Mouse (Mus musculus): ENCODE results near the gene Tomm34. TPM values are rescaled to one million over a fixed set of nuclear protein-coding genes. Genes with fewer than 3 reads are reported as not detected.

The Tomm34 gene
- polyA plus RNA-seq (2015; fragmentation: Nextera tagmentation; extraction: Ambion mirVana): 52.5 and 55.5 TPM in 2 replicates

DNA sequence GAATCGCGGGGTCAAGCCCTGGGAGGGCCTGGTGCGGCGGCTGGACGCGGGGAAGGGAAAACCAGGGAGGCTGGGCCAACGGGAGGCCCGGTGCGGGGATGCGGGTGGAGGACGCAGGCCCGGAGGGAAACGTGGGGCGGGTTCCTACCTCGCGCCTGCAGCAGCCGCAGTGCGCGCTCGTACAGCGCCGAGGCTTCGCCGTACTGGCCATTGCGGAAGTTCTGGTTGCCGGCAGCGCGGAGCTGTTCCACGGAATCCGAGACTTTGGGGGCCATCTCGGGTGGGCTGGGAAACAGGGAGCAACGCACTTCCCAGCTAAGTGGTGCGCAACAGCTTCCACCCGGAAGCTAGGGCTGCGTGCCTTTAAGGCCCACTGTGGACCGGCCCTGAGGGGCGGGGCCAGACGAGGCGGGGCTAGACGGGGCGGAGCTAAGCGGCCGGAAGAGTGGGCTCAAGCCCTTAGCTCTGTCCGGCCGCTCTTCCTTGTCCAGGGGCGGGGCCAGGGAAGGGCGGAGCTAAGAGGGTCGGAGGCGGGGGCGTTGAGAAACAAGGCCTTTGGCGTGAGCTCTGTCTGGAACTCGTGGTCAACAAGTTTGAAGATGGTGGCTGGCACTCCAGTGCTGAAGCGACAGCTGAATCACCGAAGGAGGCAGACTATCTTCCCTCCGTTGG is at the start of gene Tomm34:
Gene Tomm34, minus strand, starts transcription at position 405 of the 672 bp plus-strand sequence.
- Histone ChIP-seq H3K4me1 (peaks cover 38% of the 10 kb centered on the region), H3K4me2 (replicated peaks) (peak within 1 kb of the TSS; percentile 59), H3K27me3 (no peaks in the 10 kb centered on the region), H3K27ac (replicated peaks) (peak within 1 kb of the TSS; percentile 82), H3K4me3 (peak within 1 kb of the TSS; percentile 82), H3K9me3 (no peaks in the 10 kb centered on the region), H3K9ac (replicated peaks) (peak within 1 kb of the TSS; percentile 84), H3K36me3 (peaks cover 3% of the 10 kb centered on the region; the same call in 1 of the 2 replicates)
- ATAC-seq (replicated peaks): peak; percentile 96
- WGBS: under 1% methylated on average over 55 of the region's 55 CpGs

DNA sequence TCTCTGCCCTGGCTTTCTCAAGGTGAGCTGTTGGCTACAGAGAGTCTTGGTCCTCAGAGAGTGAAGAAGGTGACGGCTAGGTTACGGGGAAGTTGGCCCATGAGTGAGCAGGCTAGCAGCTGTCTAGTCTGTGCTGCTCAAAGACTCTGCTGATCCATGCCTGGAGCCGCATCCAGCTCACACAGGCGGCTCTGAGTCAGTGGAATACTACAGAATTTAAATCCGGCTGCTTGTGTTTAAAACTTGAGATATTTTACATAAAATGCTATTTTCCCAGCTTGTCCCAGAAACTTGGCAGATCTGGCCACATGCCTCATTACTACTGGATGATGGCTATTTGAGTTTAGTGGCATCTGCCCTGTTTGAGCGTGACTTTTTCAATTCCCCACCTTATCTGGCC is 48.5 kb upstream of the Tomm34 start:
- 90% methylated on average over 6 of the region's 6 CpGs for WGBS
- no peak overlapping the region for H3K4me3 ChIP-seq
- H3K4me1 ChIP-seq: no peaks in the 10 kb centered on the region
- H3K9ac ChIP-seq (replicated peaks): no peak overlapping the region
- H3K27ac ChIP-seq (replicated peaks): no peak overlapping the region
- no peaks in the 10 kb centered on the region for H3K9me3 ChIP-seq
- no peak overlapping the region for H3K4me2 ChIP-seq (replicated peaks)
- no peak for ATAC-seq (replicated peaks)
- H3K36me3 ChIP-seq: peaks cover 25% of the 10 kb centered on the region
- H3K27me3 ChIP-seq: no peaks in the 10 kb centered on the region

DNA sequence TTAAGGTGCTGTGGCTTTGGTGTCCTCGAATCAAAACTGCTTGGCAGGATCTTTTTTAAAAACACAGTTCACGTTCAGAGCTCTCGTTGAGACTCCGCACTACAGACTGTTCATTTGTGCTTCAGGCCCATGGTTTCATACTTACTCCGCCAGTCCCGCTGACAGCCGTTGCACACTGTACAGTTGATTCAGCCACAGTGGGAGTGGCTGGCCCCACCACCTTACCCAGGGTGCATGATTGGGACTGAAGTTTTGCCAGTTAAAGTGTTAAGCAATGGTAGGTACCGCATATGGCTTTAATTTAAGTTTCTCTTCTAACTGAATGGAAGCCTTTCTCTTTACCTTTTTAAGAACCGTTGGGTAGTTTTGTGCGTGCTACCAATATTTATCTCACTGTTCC is 44.6 kb upstream of the Tomm34 start:
- 89% methylated on average over 10 of the region's 10 CpGs for WGBS

DNA sequence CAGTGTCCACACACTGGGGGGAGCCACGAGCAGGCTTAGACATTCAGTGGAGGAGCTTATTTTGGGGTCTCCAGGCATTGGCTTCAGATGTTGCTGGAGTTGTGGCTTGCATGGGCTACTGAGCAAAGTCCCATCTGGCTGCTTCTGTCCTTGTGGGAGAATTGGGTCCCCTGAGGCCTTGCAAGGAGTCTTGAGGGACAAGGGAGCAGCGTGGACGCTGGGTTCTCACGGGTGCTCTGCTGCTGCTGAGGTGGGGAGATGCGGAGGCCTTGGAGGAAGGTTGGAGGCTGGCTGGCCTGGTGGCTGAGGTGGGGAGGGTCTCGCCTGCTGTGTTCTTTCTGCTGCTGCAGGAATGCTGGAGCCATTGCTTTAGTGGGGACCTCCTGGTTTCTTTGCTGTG is 43.1 kb upstream of the Tomm34 start:
- Histone ChIP-seq H3K27ac (replicated peaks) (no peak overlapping the region), H3K36me3 (peaks cover 11% of the 10 kb centered on the region), H3K9ac (replicated peaks) (no peak overlapping the region), H3K4me1 (no peaks in the 10 kb centered on the region), H3K4me2 (replicated peaks) (no peak overlapping the region), H3K4me3 (no peak overlapping the region), H3K27me3 (no peaks in the 10 kb centered on the region), H3K9me3 (no peaks in the 10 kb centered on the region)
- ATAC-seq (replicated peaks): no peak
- WGBS: 94% methylated on average over 6 of the region's 6 CpGs

More for the DNA sequence above, 44.6 kb upstream of the Tomm34 start:
- peaks cover 19% of the 10 kb centered on the region for H3K36me3 ChIP-seq
- no peak overlapping the region for H3K4me3 ChIP-seq
- H3K4me1 ChIP-seq: no peaks in the 10 kb centered on the region
- ATAC-seq (replicated peaks): no peak
- H3K4me2 ChIP-seq (replicated peaks): no peak overlapping the region
- H3K27ac ChIP-seq (replicated peaks): no peak overlapping the region
- no peaks in the 10 kb centered on the region for H3K27me3 ChIP-seq
- H3K9ac ChIP-seq (replicated peaks): no peak overlapping the region
- H3K9me3 ChIP-seq: no peaks in the 10 kb centered on the region

DNA sequence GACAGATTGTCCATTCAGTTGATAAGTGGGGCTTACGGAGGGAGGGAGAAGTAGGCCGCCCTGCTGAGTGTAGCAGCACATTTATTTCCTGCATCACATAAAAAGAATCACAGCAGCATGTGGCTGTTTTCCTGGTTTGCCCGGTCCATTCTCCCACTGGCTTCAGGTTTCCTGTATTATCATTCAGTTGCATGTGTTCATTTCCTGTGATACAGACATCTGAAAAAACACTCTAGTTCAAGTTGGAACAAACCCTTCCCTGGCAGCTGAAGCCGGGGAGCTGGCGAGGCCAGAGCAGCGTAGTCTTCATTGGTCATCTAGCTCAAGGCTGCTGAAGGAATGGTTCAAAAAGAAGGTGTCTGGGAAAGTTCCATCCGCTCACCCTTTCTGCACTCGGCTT is 40.6 kb upstream of the Tomm34 start:
- H3K4me1 ChIP-seq: no peaks in the 10 kb centered on the region
- no peak overlapping the region for H3K27ac ChIP-seq (replicated peaks)
- no peak overlapping the region for H3K9ac ChIP-seq (replicated peaks)
- H3K9me3 ChIP-seq: no peaks in the 10 kb centered on the region
- H3K27me3 ChIP-seq: no peaks in the 10 kb centered on the region
- no peak for ATAC-seq (replicated peaks)
- no peak overlapping the region for H3K4me3 ChIP-seq
- H3K4me2 ChIP-seq (replicated peaks): no peak overlapping the region
- H3K36me3 ChIP-seq: peaks cover 11% of the 10 kb centered on the region
- WGBS: 93% methylated on average over 8 of the region's 8 CpGs

DNA sequence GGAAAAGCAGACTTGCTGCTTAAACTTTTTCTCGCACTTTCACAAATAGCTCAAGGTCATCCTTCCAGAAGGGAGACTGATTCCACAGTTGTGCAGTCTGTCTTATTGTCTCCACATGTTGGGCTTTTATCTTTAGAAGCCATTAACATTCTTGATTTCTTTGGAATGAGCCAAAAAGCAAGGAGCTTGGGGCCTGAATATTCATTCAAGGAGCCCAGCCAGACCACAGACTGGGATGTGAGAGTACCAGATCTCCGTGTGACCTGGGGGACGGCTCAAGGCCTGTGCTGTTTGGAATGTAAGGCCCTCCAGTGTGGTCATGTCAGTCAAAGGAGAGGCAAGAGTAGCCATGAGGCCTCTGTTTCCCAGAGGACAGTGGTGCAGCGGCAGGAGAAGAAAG is 37.5 kb upstream of the Tomm34 start:
- Histone ChIP-seq H3K9ac (replicated peaks) (no peak overlapping the region), H3K4me2 (replicated peaks) (no peak overlapping the region), H3K4me3 (no peak overlapping the region), H3K9me3 (no peaks in the 10 kb centered on the region), H3K27me3 (no peaks in the 10 kb centered on the region), H3K36me3 (peaks cover 15% of the 10 kb centered on the region), H3K27ac (replicated peaks) (no peak overlapping the region), H3K4me1 (no peaks in the 10 kb centered on the region)
- ATAC-seq (replicated peaks): no peak
- WGBS: 60% methylated on average over 4 of the region's 4 CpGs

DNA sequence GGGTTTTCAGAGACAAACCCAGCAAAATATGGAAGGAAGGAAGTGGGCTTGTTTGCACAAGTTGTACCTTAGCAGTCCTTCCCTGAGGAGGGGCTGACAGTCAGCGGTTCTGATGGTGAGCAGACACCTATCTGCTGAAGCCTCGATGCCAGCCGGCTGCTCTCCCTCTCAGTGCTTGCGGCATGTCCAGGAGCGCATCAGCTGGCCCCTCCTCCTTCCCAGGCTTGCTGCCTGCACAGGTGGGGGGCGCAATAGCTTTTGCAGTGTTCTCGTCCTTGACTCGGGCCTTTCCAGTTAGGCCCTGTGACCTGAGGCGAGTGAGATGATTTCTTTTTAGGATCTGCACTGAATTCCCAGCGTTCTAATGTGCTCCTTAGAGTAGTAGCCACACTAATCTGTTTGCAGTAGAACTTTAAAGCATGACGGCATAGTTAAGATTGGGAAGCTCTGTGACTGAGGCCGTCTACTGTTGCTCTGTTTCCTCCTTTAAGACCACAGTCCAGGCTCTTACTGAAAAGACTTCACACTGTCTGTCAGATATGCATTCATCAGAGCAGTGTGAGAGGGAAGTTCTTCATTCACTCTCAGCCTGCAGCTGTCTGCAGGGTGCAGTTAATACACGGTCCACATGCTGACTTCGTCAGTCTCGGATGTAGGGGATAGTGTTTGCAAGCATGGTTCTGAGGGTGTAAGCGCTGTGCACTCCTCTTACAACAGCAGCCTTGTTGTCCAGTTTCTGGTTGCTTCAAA is 36.3 kb upstream of the Tomm34 start:
- Histone ChIP-seq H3K4me2 (replicated peaks) (no peak overlapping the region), H3K4me1 (no peaks in the 10 kb centered on the region), H3K27me3 (no peaks in the 10 kb centered on the region), H3K4me3 (no peak overlapping the region), H3K9ac (replicated peaks) (no peak overlapping the region), H3K9me3 (no peaks in the 10 kb centered on the region), H3K36me3 (peaks cover 15% of the 10 kb centered on the region), H3K27ac (replicated peaks) (no peak overlapping the region)
- 63% methylated on average over 16 of the region's 16 CpGs for WGBS
- no peak for ATAC-seq (replicated peaks)

DNA sequence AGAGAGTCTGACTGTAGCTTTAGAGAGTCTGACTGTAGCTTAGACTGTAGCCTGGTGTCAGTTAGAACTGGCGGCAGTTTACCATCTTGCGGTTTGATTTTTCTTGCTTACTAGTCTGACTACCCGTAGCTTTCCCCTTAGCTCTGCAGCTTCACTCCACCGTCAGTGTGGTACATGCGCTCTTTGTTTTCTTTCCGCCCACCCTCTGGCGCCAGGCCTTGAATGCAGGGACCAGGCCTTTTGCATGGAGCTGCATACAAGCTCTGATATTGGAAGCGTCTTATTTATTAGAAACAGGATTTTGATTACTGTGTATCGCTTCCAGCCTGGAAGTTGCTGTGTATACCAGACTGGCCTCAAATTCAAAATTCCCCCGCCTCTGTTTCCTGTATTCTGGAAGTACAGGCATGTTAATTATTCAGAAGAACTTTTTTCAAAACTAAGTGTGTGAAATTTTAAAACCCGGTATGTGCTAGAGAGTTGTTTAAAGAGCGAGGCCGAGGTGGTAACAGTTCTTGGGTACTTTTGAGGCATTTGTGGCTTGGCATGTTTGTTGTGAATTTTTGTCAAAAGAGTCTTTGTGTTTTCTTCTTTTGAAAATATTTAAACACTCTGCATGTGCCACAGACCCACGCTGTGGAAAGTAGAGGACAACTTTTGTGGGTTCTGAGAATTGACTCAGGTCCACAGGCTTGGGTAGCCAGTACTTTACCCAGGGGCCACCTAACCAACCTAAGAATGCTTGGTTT is 35.5 kb upstream of the Tomm34 start:
- no peak for ATAC-seq (replicated peaks)
- H3K9me3 ChIP-seq: no peaks in the 10 kb centered on the region
- H3K4me3 ChIP-seq: no peak overlapping the region
- H3K4me1 ChIP-seq: no peaks in the 10 kb centered on the region
- no peak overlapping the region for H3K4me2 ChIP-seq (replicated peaks)
- H3K27me3 ChIP-seq: no peaks in the 10 kb centered on the region
- H3K27ac ChIP-seq (replicated peaks): no peak overlapping the region
- H3K36me3 ChIP-seq: peaks cover 19% of the 10 kb centered on the region
- no peak overlapping the region for H3K9ac ChIP-seq (replicated peaks)
- WGBS: 74% methylated on average over 14 of the region's 14 CpGs

DNA sequence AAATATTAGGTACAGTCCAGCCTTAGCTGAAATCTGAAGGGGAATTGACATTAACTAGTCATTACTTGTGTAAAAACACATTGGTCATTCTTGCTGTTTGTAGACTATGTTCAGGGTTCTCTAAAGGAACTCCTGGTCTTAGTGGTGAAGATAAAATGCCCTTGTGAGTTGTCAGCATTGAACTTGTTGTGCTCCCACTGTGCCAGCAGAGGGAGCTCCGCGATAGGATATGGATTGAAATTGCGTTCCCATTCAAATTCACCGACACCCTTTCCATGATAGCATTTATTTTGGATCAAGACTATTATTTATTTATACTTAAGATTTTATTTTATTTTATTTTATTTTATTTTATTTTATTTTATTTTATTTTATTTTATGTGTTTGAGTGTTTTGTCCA is 32.5 kb upstream of the Tomm34 start:
- Histone ChIP-seq H3K9me3 (no peaks in the 10 kb centered on the region), H3K36me3 (peaks cover 36% of the 10 kb centered on the region), H3K4me1 (no peaks in the 10 kb centered on the region), H3K9ac (replicated peaks) (no peak overlapping the region), H3K27ac (replicated peaks) (no peak overlapping the region), H3K4me2 (replicated peaks) (no peak overlapping the region), H3K27me3 (no peaks in the 10 kb centered on the region), H3K4me3 (no peak overlapping the region)
- WGBS: 28% methylated on average over 4 of the region's 4 CpGs
- ATAC-seq (replicated peaks): no peak

DNA sequence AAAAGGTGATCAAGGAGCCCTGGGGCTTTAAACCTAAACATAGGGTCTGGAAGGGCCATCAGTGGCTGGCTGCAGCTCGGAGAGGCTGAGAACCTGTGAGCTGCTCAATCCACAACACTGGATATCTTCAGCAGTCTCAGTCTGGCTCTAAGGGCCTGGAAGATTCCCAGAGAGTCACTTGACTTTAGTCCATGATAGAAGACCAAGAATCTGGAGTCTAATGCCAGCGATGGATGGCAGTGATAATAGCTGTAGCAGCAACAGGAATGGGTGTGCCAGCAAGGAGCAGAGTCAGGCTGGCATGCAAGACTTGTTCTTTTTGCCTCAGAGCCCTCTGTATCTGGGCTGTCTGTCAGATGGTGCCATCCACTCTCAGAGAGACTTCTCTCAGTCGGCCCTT is 31.4 kb upstream of the Tomm34 start:
- Histone ChIP-seq H3K9ac (replicated peaks) (no peak overlapping the region), H3K9me3 (no peaks in the 10 kb centered on the region), H3K27ac (replicated peaks) (no peak overlapping the region), H3K36me3 (peaks cover 40% of the 10 kb centered on the region), H3K4me2 (replicated peaks) (no peak overlapping the region), H3K27me3 (no peaks in the 10 kb centered on the region), H3K4me3 (no peak overlapping the region), H3K4me1 (no peaks in the 10 kb centered on the region)
- 85% methylated on average over 3 of the region's 3 CpGs for WGBS
- ATAC-seq (replicated peaks): no peak

DNA sequence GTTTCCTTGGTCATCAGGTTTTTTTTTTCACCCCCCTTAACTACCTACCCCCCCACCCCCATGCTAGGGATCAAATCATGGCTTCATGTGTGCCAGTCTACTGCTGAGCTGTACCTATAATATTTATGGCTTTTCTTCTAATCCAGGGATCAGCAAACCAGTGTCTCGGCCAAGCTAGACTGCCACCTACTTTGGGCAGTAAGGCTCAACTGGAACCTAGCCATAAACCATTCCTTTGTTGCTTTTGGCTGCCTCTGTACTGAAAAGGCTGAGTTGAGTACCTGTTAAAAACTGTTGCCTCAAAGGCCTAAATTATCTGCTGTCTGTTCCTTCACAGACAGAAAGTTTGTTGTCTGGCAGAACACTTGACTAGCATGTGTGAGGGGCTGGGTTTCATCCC is 31.0 kb upstream of the Tomm34 start:
- H3K4me2 ChIP-seq (replicated peaks): no peak overlapping the region
- 62% methylated on average over 1 of the region's 1 CpGs for WGBS
- H3K27me3 ChIP-seq: no peaks in the 10 kb centered on the region
- H3K4me3 ChIP-seq: no peak overlapping the region
- no peaks in the 10 kb centered on the region for H3K4me1 ChIP-seq
- no peak overlapping the region for H3K9ac ChIP-seq (replicated peaks)
- H3K9me3 ChIP-seq: no peaks in the 10 kb centered on the region
- ATAC-seq (replicated peaks): no peak
- H3K27ac ChIP-seq (replicated peaks): no peak overlapping the region
- peaks cover 41% of the 10 kb centered on the region for H3K36me3 ChIP-seq

DNA sequence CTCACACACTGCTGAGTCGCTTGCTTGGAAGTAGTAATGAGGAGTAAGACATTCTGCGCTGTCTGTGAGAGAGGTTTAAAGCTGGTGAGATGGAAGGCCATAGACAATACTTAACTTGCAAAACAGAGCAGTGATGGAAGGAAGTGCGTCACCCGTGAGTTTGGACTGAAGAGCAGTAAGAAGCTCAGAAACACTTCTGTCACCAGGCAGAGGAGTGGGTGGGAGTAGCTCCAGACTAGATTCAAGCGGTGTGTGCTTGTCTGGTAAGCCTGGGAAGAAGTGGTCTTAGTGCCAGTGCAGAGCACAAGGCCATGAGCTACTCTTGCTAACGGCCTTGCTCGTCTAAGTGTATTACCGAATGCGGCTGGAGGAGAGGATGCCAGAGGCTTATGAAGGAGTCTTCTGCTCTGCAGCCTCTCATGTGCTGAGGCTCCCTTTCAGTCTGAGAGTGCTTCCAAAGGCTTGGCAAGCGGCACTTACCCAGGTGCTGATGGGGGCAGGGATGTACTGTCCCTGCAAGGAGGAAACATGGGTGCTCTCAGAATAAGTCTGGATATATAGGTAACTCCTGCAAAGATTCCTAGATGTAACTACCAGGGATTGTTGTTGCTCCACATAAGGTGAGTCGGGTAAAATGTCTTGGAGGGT is 27.8 kb upstream of the Tomm34 start:
- H3K27ac ChIP-seq (replicated peaks): no peak overlapping the region
- 89% methylated on average over 11 of the region's 11 CpGs for WGBS
- no peaks in the 10 kb centered on the region for H3K9me3 ChIP-seq
- no peaks in the 10 kb centered on the region for H3K27me3 ChIP-seq
- H3K4me1 ChIP-seq: no peaks in the 10 kb centered on the region
- no peak overlapping the region for H3K4me3 ChIP-seq
- H3K9ac ChIP-seq (replicated peaks): no peak overlapping the region
- peaks cover 39% of the 10 kb centered on the region for H3K36me3 ChIP-seq
- no peak for ATAC-seq (replicated peaks)
- H3K4me2 ChIP-seq (replicated peaks): no peak overlapping the region

Data from forebrain, embryonic 15.5 days (tissue).